Mouse (Mus musculus) right cerebral cortex, postnatal 10 days (tissue): ENCODE measurements around the gene Lect2.
A peak's percentile ranks its signal among the peaks of the same experiment; 100 is the strongest.

Experiments
- DNase-seq, 2 experiments: peaks; one replicate each; pipeline ENCODE4 v3.0.0; 2021; ENCODE audit warnings: low spot score in 2 of 2

Gene Lect2

GRCm38 (mm10) chr13:56548401-56548800 is at the start of gene Lect2:
TSS of gene Lect2 (minus strand) at chr13:56548502.
- DNase-seq = peak in 1 of 2 experiments; percentile 8

GRCm38 (mm10) chr13:56597296-56597695 is 49.0 kb upstream of the Lect2 start:
- DNase-seq = no peak

- DNase-seq = no peak
Measured at GRCm38 (mm10) chr13:56595246-56595645, 46.9 kb upstream of the Lect2 start.

- peak in 1 of 2 experiments; percentile 42 for DNase-seq
Measured at GRCm38 (mm10) chr13:56593961-56594391, 45.7 kb upstream of the Lect2 start.

- DNase-seq = no peak
Measured at GRCm38 (mm10) chr13:56593196-56593595, 44.9 kb upstream of the Lect2 start.

GRCm38 (mm10) chr13:56591939-56592338 is 43.6 kb upstream of the Lect2 start:
- no peak for DNase-seq

- no peak for DNase-seq
Measured at GRCm38 (mm10) chr13:56591191-56591590, 42.9 kb upstream of the Lect2 start.

GRCm38 (mm10) chr13:56590202-56590601 is 41.9 kb upstream of the Lect2 start:
- DNase-seq = no peak

- DNase-seq = no peak
Measured at GRCm38 (mm10) chr13:56588454-56589117, 40.3 kb upstream of the Lect2 start.

- no peak for DNase-seq
Measured at GRCm38 (mm10) chr13:56586046-56586445, 37.7 kb upstream of the Lect2 start.

- DNase-seq = no peak
Measured at GRCm38 (mm10) chr13:56582720-56583119, 34.4 kb upstream of the Lect2 start.

GRCm38 (mm10) chr13:56581961-56582434 is 33.7 kb upstream of the Lect2 start:
- peak; percentile 46 to 49 for DNase-seq

GRCm38 (mm10) chr13:56581512-56581911 is 33.2 kb upstream of the Lect2 start:
- no peak for DNase-seq

- no peak for DNase-seq
Measured at GRCm38 (mm10) chr13:56580450-56580849, 32.1 kb upstream of the Lect2 start.

- no peak for DNase-seq
Measured at GRCm38 (mm10) chr13:56578097-56578496, 29.8 kb upstream of the Lect2 start.

- DNase-seq = peak; percentile 57 to 70
Measured at GRCm38 (mm10) chr13:56575701-56576321, 27.5 kb upstream of the Lect2 start.

GRCm38 (mm10) chr13:56575074-56575473 is 26.8 kb upstream of the Lect2 start:
- DNase-seq = no peak

- DNase-seq = no peak
Measured at GRCm38 (mm10) chr13:56571645-56572044, 23.3 kb upstream of the Lect2 start.

GRCm38 (mm10) chr13:56566336-56566735 is 18.0 kb upstream of the Lect2 start:
- DNase-seq = no peak

GRCm38 (mm10) chr13:56563075-56563474 is 14.8 kb upstream of the Lect2 start:
- DNase-seq = peak in 1 of 2 experiments; percentile 48

GRCm38 (mm10) chr13:56561129-56561528 is 12.8 kb upstream of the Lect2 start:
- DNase-seq = no peak

- DNase-seq = no peak
Measured at GRCm38 (mm10) chr13:56559841-56560370, 11.6 kb upstream of the Lect2 start.

- no peak for DNase-seq
Measured at GRCm38 (mm10) chr13:56558811-56559210, 10.5 kb upstream of the Lect2 start.
